Mouse (Mus musculus): ENCODE measurements at regions not wholly inside any gene's neighbourhood (a gene's known extent, or its start where the extent isn't known, plus 50 kb on each side); places are given as distances from the start of the nearest gene placed in this dataset.

- no peak for ATAC-seq (ENCODE audit: borderline replicate concordance, extremely low read depth, low FRiP score, low TSS enrichment)
Measured at GRCm38 (mm10) chr2:45903350-45903749, 786.2 kb upstream of the Zeb2 start.

GRCm38 (mm10) chr2:45901892-45902291, 784.7 kb upstream of the Zeb2 start:
- Histone ChIP-seq H3K9me3 (no peaks in the 10 kb centered on the region), H3K27me3 (no peaks in the 10 kb centered on the region), H3K9ac (no peak overlapping the region), H3K36me3 (no peaks in the 10 kb centered on the region), H3K4me1 (no peaks in the 10 kb centered on the region), H3K27ac (no peak overlapping the region), H3K4me2 (no peak overlapping the region), H3K4me3 (no peak overlapping the region)
- 88% methylated on average over 4 of the region's 4 CpGs for WGBS
- ATAC-seq (ENCODE audit: borderline replicate concordance, extremely low read depth, low FRiP score, low TSS enrichment) = no peak

More at GRCm38 (mm10) chr2:45903350-45903749, 786.2 kb upstream of the Zeb2 start:
- Histone ChIP-seq H3K36me3 (no peaks in the 10 kb centered on the region), H3K4me2 (no peak overlapping the region), H3K9ac (no peak overlapping the region), H3K27me3 (no peaks in the 10 kb centered on the region), H3K4me1 (no peaks in the 10 kb centered on the region), H3K4me3 (no peak overlapping the region), H3K27ac (peak overlapping the region; percentile 76), H3K9me3 (no peaks in the 10 kb centered on the region)
- WGBS = 57% methylated on average over 1 of the region's 1 CpGs

- H3K27me3 ChIP-seq = no peaks in the 10 kb centered on the region
- H3K4me2 ChIP-seq = no peak overlapping the region
- H3K36me3 ChIP-seq = no peaks in the 10 kb centered on the region
- H3K4me3 ChIP-seq = no peak overlapping the region
- 67% methylated on average over 3 of the region's 3 CpGs for whole genome bisulfite sequencing
- no peak for ATAC-seq (ENCODE audit: borderline replicate concordance, extremely low read depth, low FRiP score, low TSS enrichment)
- H3K4me1 ChIP-seq = no peaks in the 10 kb centered on the region
- no peak overlapping the region for H3K9ac ChIP-seq
- H3K9me3 ChIP-seq = no peaks in the 10 kb centered on the region
- no peak overlapping the region for H3K27ac ChIP-seq
Measured at GRCm38 (mm10) chr2:45884680-45885079, 767.5 kb upstream of the Zeb2 start.

- Histone ChIP-seq H3K4me1 (no peaks in the 10 kb centered on the region), H3K4me3 (no peak overlapping the region), H3K27ac (no peak overlapping the region), H3K4me2 (no peak overlapping the region), H3K9ac (no peak overlapping the region), H3K27me3 (no peaks in the 10 kb centered on the region), H3K36me3 (no peaks in the 10 kb centered on the region), H3K9me3 (no peaks in the 10 kb centered on the region)
- ATAC-seq (ENCODE audit: borderline replicate concordance, extremely low read depth, low FRiP score, low TSS enrichment) = no peak
Measured at GRCm38 (mm10) chr2:45878656-45879055, 761.5 kb upstream of the Zeb2 start.

- WGBS = 44% methylated on average over 4 of the region's 4 CpGs
- 0 out of 2 replicates have a peak, but pooled peaks cover 5% of the 10 kb centered on the region for H3K4me1 ChIP-seq
- no peaks in the 10 kb centered on the region for H3K9me3 ChIP-seq
- no peak overlapping the region for H3K4me2 ChIP-seq
- H3K36me3 ChIP-seq = no peaks in the 10 kb centered on the region
- H3K9ac ChIP-seq = no peak overlapping the region
- no peak overlapping the region; the same call in 1 of the 2 replicates for H3K27ac ChIP-seq
- H3K27me3 ChIP-seq = no peaks in the 10 kb centered on the region
- ATAC-seq (ENCODE audit: borderline replicate concordance, extremely low read depth, low FRiP score, low TSS enrichment) = peak; percentile 80
- H3K4me3 ChIP-seq = no peak overlapping the region
Measured at GRCm38 (mm10) chr2:45859901-45860331, 742.7 kb upstream of the Zeb2 start.

GRCm38 (mm10) chr2:45859445-45859844, 742.2 kb upstream of the Zeb2 start:
- no peak overlapping the region for H3K4me2 ChIP-seq
- no peaks in the 10 kb centered on the region for H3K9me3 ChIP-seq
- no peak for ATAC-seq (ENCODE audit: borderline replicate concordance, extremely low read depth, low FRiP score, low TSS enrichment)
- no peak overlapping the region for H3K4me3 ChIP-seq
- no peaks in the 10 kb centered on the region for H3K36me3 ChIP-seq
- H3K27ac ChIP-seq = no peak overlapping the region; the same call in 1 of the 2 replicates
- 0 out of 2 replicates have a peak, but pooled peaks cover 5% of the 10 kb centered on the region for H3K4me1 ChIP-seq
- WGBS = 58% methylated on average over 6 of the region's 6 CpGs
- no peaks in the 10 kb centered on the region for H3K27me3 ChIP-seq
- H3K9ac ChIP-seq = no peak overlapping the region

GRCm38 (mm10) chr2:45850018-45850605, 732.9 kb upstream of the Zeb2 start:
- WGBS = 91% methylated on average over 6 of the region's 6 CpGs
- H3K4me2 ChIP-seq = no peak overlapping the region
- ATAC-seq (ENCODE audit: borderline replicate concordance, extremely low read depth, low FRiP score, low TSS enrichment) = no peak

DNA sequence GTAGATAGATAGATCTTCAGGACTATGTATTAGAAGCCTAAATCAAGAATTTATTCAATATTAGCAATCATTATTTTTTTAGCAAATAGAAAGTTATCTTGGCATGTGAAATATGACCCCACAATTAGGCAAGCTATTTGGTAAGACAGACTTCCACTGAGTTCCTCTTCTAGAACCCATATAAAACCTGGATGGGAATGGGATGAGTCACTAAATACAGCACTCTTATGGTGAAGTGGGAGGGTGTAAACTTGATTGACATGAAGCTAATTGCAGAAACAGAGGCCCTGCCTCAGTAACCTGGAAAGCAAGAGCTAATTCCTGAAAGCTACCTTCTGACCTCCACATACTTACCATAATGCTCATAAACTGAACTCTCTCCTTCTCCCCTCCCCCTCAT, 723.2 kb upstream of the Zeb2 start:
- Histone ChIP-seq H3K36me3 (no peaks in the 10 kb centered on the region), H3K9ac (no peak overlapping the region), H3K4me1 (no peaks in the 10 kb centered on the region), H3K4me3 (no peak overlapping the region), H3K9me3 (no peaks in the 10 kb centered on the region), H3K27ac (no peak overlapping the region), H3K4me2 (no peak overlapping the region), H3K27me3 (no peaks in the 10 kb centered on the region)
- ATAC-seq (ENCODE audit: borderline replicate concordance, extremely low read depth, low FRiP score, low TSS enrichment) = no peak

More at GRCm38 (mm10) chr2:45850018-45850605, 732.9 kb upstream of the Zeb2 start:
- Histone ChIP-seq H3K27me3 (no peaks in the 10 kb centered on the region), H3K9ac (no peak overlapping the region), H3K27ac (no peak overlapping the region), H3K9me3 (no peaks in the 10 kb centered on the region), H3K36me3 (no peaks in the 10 kb centered on the region), H3K4me1 (no peaks in the 10 kb centered on the region), H3K4me3 (no peak overlapping the region)

DNA sequence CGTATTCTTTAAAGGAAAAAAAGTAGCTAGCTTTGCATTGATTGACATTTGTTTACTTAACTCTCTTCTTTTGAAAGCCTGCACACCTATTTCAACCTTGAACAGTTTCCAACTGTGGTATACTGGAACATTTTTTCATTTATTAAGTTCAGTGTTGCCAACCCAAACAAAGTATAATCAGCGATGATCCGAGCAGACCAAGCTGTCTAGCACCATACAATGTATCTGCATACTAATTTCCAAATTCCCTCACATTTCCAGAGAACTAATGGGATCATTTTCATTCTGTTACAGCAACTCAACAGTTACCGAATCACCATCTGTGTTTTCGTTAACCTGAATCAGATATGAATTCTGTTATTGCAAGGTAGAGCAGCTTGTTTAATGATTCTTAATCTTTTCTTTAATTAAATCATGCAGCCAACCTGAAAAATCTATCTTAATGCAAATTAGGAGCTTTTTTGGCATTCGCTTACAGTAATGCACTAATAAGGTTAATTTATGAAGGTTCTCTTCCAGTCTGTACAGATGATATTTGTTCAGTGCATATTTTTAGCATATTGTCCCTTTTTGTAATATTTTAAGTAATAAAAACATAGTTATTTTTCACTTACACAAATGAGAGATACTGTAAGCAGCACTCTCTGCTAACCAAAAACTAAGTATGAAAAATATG, 719.5 kb upstream of the Zeb2 start:
- no peak for ATAC-seq (ENCODE audit: borderline replicate concordance, extremely low read depth, low FRiP score, low TSS enrichment)
- 70% methylated on average over 6 of the region's 6 CpGs for WGBS
- no peaks in the 10 kb centered on the region for H3K4me1 ChIP-seq
- no peaks in the 10 kb centered on the region for H3K36me3 ChIP-seq
- no peaks in the 10 kb centered on the region for H3K27me3 ChIP-seq
- no peak overlapping the region for H3K4me3 ChIP-seq
- no peak overlapping the region for H3K4me2 ChIP-seq
- H3K9me3 ChIP-seq = no peaks in the 10 kb centered on the region
- no peak overlapping the region for H3K9ac ChIP-seq
- no peak overlapping the region for H3K27ac ChIP-seq

- no peak overlapping the region for H3K4me2 ChIP-seq
- no peaks in the 10 kb centered on the region for H3K9me3 ChIP-seq
- no peaks in the 10 kb centered on the region for H3K4me1 ChIP-seq
- H3K9ac ChIP-seq = no peak overlapping the region
- H3K4me3 ChIP-seq = no peak overlapping the region
- 48% methylated on average over 8 of the region's 8 CpGs for WGBS
- no peaks in the 10 kb centered on the region for H3K36me3 ChIP-seq
- H3K27ac ChIP-seq = no peak overlapping the region
- no peak for ATAC-seq (ENCODE audit: borderline replicate concordance, extremely low read depth, low FRiP score, low TSS enrichment)
- H3K27me3 ChIP-seq = no peaks in the 10 kb centered on the region
Measured at GRCm38 (mm10) chr2:45817945-45818719, 700.9 kb upstream of the Zeb2 start.

- Histone ChIP-seq H3K27me3 (no peaks in the 10 kb centered on the region), H3K36me3 (no peaks in the 10 kb centered on the region), H3K9me3 (no peaks in the 10 kb centered on the region), H3K9ac (no peak overlapping the region), H3K4me1 (no peaks in the 10 kb centered on the region), H3K27ac (no peak overlapping the region), H3K4me3 (no peak overlapping the region), H3K4me2 (no peak overlapping the region)
- WGBS = 85% methylated on average over 4 of the region's 4 CpGs
- no peak for ATAC-seq (ENCODE audit: borderline replicate concordance, extremely low read depth, low FRiP score, low TSS enrichment)
Measured at GRCm38 (mm10) chr2:45814741-45815140, 697.5 kb upstream of the Zeb2 start.

- Histone ChIP-seq H3K4me2 (no peak overlapping the region), H3K27ac (no peak overlapping the region), H3K4me1 (no peaks in the 10 kb centered on the region; the same call in 1 of the 2 replicates), H3K9me3 (no peaks in the 10 kb centered on the region), H3K9ac (no peak overlapping the region), H3K4me3 (no peak overlapping the region), H3K36me3 (no peaks in the 10 kb centered on the region), H3K27me3 (no peaks in the 10 kb centered on the region)
- WGBS = 38% methylated on average over 2 of the region's 2 CpGs
- no peak for ATAC-seq (ENCODE audit: borderline replicate concordance, extremely low read depth, low FRiP score, low TSS enrichment)
Measured at GRCm38 (mm10) chr2:45805329-45805728, 688.1 kb upstream of the Zeb2 start.
